Mouse (Mus musculus): ENCODE results near the gene Adra2c.
A peak's percentile ranks its signal among the peaks of the same experiment; 100 is the strongest.

Adra2c gene

DNA sequence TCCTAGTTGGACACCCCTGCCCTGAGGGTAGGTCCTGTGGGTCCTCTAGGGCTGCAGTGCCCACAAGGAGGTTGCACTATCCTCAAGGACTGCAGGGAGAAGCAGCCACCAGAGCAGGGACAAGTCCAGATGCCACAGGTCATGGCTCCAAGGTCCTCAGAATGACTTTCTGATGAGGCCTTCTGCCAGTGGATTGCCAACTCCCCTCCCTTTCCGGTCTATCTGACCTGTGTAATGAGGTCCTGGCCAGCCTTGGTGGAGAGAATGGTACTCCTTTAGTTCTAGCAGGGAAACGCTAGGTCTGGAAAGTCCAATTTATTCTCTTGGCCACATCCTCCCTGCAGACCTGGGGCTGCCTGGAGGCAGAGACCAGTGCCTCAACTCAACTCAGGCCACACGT, at the start of gene Adra2c:
Gene Adra2c (plus strand): TSS at position 301 of the 400 bp plus-strand sequence.
- DNase-seq (ENCODE audit: low spot score): no peak

DNA sequence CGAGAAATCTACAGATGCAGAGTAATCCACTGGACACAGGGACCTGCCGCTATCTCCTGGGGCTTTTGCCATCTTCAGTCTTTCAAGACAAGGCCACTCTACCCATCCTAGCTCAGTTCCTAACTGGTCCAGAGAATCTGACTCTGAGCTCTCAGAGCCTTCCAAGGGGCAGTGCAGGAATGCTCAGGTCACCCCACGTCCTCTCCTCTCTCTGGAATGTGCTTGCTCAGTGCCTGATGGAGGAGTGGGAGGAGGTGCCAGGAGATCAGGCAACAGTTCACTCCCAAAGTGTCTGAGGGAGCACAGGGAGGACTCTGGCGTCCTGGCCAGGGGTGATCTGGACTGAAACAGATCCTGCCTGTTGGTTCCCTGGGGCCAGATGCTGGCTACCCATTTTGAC, 45.0 kb upstream of the Adra2c start:
- no peak for DNase-seq (ENCODE audit: low spot score)

DNA sequence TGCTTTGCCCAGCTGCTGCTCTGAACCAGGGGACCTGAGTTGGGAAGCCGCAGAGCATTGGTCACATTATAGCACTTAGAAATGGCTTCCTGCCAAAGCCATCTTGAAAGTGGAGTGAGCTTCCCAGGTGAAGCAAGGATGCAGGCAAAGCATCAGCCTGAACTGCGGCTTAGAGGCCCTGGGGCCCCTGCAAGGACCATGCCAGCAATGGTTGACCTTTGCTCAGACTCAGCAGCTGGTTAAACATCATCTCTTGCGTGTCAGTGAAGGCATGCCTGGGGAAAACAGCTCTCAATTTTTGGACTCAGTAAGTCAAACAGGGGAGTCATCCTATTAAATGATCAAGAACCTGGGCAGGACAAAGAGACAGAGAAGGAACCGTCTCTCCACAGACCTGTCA, 40.4 kb upstream of the Adra2c start:
- no peak for DNase-seq (ENCODE audit: low spot score)

DNA sequence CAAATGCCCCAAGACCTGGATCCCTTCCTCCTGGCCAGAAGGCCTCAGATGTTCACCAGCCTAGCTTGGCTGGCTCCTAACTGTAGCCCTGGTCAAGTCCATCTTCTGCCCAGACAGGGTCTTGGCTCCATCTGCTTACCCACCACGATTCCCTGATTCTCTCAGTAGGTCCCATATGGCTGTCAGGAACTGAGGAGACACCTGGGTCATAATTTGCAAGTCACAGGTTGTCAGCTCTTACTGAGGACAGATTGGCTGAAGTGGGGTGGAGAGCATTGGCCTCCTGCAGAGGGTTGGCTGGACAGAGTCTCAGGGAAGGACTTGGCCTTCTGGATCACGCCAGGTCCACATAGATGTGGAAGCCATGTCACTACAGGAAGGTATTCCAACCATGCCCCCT, 39.5 kb upstream of the Adra2c start:
- DNase-seq (ENCODE audit: low spot score): no peak

DNA sequence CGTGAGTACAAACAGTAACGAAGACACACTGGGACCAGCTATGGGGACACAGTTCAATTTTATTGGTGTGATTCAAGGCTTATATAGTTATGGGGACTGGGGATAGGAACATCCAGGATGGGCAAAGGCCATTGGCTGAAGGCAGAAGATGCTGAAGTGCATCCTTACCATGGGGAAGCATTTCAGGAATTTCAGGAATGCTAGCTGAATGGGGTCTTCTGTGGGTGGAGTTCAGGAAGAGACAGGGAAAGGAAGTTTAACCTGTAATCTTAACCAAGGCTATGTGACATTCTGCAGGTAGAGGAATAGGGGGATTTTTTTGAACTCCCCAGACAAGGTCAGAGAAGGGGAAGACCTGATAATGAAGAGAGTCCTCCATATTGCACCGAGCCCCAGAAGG, 36.6 kb upstream of the Adra2c start:
- DNase-seq (ENCODE audit: low spot score): no peak

DNA sequence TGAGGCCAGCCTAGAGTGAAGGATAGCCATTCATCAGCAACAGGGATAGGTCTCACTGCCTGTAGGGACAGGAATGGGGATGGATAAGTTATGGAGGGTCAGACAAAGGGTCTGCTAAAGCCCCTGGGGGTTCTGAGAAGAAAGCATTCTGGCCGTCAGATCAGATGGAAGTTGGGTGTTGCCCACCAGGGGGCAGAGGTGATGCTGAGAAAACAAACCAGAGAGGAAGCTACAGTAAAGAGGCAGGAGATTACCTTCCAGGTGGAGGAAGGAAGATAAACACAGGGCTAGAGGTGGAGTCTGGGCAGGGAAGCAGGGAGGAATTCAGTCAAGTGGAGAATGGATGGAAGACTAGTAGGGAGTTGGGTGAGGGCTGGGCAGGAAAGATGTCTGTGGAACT, 33.9 kb upstream of the Adra2c start:
- peak; percentile 61 for DNase-seq (ENCODE audit: low spot score)

- DNase-seq (ENCODE audit: low spot score): no peak
Observed at GRCm38 (mm10) chr5:35245555-35246273, 32.4 kb upstream of the Adra2c start.

DNA sequence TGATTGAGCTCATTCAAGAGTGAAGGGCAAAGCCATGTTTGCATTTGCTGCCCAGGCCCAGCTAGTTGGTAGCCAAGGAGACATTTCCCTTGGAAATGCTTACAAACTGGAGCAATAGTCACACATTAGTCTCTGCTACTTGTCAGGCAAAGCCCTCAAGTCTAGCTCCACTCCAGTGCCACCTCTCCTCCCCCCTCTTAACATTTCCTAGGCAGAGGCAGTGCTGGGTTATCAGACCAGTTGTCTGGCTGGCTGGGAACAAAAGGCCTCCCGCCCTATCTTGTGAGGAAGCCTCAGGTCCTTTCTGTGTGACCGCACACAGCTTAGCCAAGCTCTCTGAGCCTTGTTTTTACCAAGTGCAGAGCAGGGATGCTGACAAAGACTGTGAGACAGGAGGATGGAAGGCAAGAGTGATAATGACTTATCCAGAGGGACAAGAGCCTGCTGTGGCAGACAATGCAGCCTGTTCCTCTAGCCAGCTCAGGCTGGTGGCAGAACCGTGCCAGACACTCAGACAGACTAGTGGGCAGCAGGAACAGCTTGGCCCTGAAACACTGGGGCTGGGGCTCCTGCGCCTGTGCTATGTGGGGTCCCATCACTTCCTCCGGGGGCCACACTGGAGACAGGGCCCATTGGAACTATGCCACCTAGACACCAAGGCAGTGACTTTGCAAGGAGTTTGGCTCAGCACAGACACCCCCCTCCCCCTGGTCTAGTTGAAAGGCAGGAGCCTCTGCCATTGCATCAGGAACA, 23.0 kb upstream of the Adra2c start:
- peak; percentile 15 for DNase-seq (ENCODE audit: low spot score)

DNA sequence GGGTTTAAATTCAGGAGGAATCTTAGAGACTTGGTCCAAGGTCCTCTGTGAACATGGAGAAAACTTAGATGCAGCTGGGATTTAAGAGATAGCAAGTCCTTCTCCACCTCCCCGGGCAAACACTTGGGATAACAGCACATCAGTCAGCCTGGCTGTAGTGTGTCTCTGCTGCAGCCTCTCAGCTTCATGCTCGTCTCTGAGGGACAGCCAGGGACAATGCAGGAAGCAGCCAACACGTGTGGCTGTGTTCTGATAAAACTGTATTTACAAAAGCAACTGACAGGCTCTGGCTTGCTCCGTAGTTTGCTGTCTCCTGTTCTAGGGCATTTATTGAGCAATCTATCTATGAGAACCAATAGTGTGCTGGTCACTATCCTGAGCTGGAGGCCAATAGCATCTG, 14.4 kb upstream of the Adra2c start:
- DNase-seq (ENCODE audit: low spot score): no peak

DNA sequence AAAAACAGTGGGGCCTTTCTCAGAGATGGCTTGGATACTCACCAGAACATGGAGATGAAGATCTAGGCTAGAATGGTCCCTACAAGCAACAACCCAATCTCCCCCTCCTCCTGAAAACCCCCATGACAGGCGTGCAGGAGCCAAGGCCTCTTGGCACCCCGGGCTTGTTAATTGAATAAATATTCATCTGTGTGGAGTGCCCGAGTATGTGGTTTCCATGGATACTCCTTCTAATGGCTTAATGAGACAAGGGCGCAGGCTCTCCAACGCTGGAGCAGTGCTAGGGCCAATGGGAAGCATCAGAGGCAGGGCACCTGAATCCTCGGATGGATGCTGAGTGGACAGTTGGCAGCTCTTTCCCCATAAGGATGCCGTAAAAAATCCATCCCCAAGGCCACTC, 10.6 kb upstream of the Adra2c start:
- no peak for DNase-seq (ENCODE audit: low spot score)

DNA sequence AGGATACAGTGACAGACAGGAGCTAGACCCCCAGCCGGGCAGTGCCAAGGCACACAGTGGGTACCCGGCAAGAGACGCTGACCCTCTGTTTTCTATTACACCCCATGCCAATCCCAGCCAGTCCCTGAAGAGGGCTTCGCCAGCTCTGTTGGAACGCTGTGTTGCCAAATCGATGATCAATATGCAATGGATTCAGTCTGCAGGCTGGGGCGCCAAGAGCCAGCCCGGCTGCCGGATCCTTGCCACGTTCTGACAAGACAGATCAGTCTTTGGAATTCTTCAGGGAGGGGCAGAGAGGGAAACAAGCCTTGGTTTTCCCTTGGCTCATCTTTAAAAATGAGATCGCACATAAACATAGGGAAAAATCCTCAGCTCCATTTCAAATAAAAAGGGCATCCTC, 2.8 kb upstream of the Adra2c start:
- DNase-seq (ENCODE audit: low spot score): no peak

DNA sequence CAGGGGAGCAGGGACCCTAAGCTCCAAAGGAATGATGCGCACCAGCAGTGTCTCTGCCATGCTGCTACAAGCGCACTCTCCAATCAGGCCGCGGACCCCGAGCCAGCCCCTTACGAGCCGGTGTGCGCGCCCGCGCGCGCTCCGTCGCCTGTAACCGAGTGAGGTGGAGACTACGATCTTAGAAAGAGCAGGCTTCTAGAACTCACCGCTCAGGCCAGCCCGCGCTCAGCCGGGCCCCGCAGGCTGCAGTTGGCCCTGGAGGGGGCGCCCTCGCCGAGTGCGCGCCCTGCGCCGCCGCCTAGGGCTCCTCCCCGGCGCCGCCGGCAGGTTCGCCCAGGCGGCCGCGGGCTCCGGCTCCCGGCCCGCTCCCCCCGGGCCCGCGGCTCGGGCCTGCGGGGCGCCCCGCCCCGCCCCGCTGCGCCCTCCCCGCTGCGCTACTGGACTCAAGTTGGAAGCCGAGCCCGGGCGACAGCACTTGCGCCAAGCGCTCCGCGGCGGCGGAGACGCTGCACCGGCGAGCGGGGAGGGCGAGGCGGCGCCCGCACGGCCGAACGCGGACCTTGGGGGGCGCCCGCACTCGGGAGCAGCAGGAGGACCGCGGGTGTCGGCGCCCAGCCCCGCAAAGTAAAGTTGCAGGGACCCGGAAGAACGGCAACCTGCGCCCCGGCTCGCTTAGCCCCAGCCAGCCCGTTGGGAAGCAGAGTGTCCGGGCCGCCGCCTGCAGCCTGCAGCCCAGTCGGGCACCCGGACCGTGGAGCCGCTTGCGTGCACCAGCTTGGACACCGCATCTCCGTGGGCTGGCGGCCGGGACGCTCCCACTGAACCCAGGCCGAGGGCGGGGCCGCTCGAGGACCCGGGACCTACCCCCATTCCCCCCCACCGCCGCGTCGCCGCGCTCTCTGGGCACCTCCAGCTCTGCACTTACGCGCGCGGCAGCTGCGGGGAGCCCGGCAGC, 899 bp downstream of the Adra2c start:
- peak; percentile 73 for DNase-seq (ENCODE audit: low spot score)

GRCm38 (mm10) chr5:35279696-35280001, 1.5 kb downstream of the Adra2c start:
- peak; percentile 18 for DNase-seq (ENCODE audit: low spot score)

DNA sequence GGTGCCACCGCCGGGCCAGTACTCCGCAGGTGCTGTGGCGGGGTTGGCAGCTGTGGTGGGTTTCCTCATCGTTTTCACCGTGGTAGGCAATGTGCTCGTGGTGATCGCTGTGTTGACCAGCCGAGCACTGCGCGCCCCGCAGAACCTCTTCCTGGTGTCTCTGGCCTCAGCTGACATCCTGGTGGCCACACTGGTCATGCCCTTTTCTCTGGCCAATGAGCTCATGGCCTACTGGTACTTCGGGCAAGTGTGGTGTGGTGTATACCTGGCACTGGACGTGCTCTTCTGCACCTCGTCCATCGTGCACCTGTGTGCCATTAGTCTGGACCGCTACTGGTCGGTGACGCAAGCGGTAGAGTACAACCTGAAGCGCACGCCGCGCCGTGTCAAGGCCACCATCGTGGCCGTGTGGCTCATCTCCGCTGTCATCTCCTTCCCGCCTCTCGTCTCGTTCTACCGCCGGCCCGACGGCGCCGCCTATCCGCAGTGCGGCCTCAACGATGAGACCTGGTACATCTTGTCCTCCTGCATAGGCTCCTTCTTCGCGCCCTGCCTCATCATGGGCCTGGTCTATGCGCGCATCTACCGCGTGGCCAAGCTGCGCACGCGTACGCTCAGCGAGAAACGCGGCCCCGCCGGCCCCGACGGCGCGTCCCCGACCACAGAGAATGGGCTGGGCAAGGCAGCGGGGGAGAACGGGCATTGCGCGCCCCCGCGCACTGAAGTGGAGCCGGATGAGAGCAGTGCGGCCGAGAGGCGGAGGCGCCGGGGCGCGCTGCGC, 2.1 kb downstream of the Adra2c start:
- peak; percentile 36 for DNase-seq (ENCODE audit: low spot score)

DNA sequence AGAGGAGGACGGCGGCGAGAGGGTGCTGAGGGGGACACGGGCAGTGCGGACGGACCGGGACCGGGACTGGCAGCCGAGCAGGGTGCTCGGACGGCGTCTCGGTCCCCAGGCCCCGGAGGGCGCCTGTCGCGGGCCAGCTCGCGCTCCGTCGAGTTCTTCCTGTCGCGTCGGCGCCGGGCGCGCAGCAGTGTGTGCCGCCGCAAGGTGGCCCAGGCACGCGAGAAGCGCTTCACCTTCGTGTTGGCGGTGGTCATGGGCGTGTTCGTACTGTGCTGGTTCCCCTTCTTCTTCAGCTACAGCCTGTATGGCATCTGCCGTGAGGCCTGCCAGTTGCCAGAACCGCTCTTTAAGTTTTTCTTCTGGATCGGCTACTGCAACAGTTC, 2.7 kb downstream of the Adra2c start:
- DNase-seq (ENCODE audit: low spot score): no peak

DNA sequence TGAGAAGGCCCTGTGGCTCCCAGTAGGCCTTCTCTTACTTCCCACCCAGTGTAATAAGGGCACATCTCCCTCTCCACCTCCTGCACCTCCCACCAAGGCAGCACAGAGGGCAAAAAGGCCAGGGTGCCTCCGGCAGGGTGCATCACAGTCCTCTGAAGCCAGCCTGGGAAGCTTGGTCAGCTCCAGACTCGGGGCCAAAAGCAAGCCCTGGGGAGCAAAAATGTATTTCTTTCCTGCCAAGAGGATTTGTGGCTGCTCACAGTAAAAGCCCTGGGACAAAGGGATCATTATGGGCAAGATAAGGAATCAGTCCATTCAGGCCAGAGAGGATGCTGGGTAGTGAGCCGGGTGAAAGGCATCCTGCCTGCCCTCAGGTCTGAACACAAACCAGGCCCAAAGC, 7.2 kb downstream of the Adra2c start:
- DNase-seq (ENCODE audit: low spot score): no peak

GRCm38 (mm10) chr5:35286190-35286589, 8.1 kb downstream of the Adra2c start:
- DNase-seq (ENCODE audit: low spot score): no peak

- peak; percentile 69 for DNase-seq (ENCODE audit: low spot score)
Observed at GRCm38 (mm10) chr5:35299621-35300020, 21.5 kb downstream of the Adra2c start.

DNA sequence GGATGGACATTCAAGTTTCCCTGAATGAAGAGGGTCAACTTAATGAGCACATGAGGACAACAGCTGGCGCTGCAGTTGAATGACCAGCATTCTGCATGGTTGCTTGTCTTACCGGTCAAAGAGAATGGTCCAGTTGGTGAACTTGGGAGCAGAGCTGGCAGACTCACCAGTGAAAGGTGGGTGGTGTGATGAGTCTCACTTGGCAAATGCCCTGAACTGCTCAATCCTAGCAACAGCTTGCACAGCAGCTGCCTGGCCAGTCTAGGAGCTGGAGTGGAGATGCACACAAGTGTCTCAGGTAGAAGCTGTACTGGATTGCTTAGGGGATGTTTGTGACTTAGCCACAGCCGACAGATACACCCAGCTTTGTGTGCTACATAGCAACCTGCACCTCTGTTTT, 26.1 kb downstream of the Adra2c start:
- no peak for DNase-seq (ENCODE audit: low spot score)

GRCm38 (mm10) chr5:35305332-35305731, 27.2 kb downstream of the Adra2c start:
- DNase-seq (ENCODE audit: low spot score): no peak

- DNase-seq (ENCODE audit: low spot score): no peak
Observed at GRCm38 (mm10) chr5:35306692-35307091, 28.6 kb downstream of the Adra2c start.

DNA sequence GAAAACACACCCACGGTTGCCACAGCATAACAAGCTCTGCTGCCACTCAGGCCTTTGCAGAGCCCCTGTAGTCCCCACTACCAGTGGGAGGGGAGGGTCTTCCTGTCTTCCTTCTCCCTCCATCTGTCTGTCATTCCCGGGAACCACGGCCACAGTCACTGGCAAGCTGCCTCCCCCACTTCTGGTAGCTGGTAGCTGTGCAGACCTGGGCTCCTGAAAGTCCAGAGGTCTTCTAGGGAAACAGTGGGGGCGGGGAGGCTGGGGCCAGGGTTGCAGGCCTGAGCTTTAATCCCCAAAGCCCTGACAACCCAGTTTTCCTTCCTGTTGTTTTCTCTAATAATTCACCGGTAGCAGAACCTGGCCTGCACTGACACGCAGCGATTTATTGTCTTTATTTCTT, 31.7 kb downstream of the Adra2c start:
- no peak for DNase-seq (ENCODE audit: low spot score)

All from embryo, embryonic 10.5 days (tissue).